Mouse (Mus musculus) urinary bladder, adult 2 months (tissue): ENCODE measurements around the gene Cadm1. TPM values are rescaled to one million over a fixed set of nuclear protein-coding genes. Genes with fewer than 3 reads are reported as not detected.

Source experiments
- DNase-seq: peaks from one replicate; pipeline ENCODE4 v3.0.0; 2022; ENCODE audit warnings: low spot score
- polyA plus RNA-seq: library from polyadenylated mRNA; depleted of rRNA; stranded (reverse); fragments of >200 nt; gene quantifications from 2 replicates; pipeline ENCODE4 v1.2.3, GENCODE M21; 2012

Gene Cadm1
- polyA plus RNA-seq, 1 experiment = 9.3 TPM

DNA sequence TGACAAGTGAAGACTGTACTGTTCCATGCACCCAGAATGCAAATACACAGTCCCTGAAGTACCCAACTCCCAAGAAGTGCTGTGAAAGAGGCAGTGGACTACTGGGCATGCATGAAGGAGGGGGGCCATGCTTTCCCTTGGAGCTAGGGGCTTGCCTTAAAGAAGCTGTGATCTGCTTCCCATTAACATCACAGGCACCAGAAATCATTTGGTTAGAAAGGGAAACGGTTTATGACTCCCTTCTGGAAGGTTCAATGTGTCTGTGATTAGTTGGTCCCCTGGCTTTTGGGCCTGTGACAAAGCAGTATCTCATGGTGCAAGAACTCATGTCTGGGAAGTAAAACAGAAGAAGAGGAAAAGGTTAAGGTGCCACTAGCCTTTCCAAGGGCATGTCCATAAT, 336.0 kb downstream of the Cadm1 start:
- no peak for DNase-seq

DNA sequence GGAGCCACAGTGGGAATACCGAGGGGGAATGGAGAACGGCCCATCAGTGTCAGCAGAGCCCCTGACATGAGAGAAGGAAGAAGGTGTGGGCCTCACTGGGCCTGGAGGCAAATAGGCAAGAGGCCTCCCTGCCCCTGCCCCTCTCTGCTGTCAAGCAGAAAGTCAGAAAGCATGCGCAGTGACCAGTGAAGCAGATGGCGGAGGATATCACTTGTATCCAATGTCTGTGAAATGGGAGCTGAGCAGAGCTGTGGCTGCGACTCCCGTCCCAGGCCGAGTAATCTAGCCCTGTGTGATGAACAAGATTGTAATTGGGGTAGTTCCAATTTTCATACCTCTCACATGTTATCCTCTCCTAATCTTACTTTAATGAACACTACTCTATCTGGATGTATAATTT, 337.5 kb downstream of the Cadm1 start:
- no peak for DNase-seq

DNA sequence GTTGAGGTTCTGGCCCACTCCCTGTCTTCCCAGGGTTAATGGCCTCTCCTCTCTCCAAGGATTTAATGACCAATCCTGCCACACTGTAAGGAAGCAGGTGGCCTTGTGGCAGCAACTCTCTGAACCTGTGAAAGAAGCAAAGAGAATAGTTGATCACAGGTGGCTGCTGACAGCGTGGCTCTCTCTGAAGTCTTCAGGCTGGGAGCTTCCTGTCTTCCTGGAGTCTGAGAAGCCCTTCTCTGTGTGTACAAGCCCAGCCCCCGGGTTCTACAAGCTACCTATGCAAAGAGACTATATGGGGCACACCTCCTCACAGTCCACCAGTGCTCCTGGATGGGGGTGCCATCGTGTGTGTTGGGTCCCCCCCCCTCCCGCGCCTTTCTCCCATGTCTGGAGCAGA, 339.7 kb downstream of the Cadm1 start:
- DNase-seq = no peak

DNA sequence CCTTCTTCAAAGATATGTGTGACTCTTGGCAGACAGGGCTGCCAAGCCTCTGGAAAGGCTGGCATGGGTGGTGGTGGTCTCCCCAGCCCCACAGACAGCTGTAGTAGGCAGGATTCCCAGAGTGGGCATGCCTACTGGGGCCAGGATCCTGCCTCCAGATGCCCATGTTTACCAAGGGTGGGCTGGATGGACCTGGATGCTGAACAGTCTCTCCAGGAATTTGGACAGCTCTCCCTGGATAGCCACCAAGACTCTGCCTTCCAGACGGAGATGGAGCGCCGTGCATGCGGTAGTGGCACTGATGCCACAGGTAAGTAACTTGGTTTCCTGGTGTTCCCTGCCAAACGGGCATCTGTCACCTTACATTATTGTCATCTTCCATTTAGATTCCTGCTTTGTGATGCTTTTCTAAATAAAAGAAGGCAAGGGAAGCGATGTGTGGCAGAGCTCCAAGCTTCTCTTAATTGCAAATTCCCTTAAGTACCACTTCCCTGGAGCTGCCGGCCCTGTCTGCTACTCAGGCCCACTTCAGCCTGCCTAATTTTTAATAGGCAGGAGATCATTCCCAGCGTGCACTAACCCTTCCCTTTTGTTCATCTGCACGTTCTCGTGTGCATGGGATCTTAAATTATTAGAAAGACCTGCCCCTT, 346.7 kb downstream of the Cadm1 start:
- DNase-seq = no peak

DNA sequence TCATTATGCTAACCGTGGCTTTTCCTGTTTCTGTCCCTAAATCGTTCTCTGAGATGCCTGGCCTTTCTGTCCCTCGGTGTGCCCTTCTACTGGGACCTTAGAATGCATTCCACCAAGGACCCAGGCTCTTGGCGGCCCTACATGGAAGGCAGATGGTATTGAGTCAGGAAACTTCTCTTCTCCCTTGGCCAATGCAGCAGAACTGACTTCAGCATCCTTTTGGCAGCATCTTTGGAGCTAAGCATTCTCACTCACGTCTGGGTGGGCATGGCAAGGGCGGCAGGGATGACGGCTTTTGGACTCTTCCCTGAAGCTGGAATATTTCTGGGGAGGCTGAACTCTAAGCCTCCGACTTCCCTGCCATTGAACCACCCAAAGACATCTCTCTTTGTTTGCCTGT, 350.2 kb downstream of the Cadm1 start:
- no peak for DNase-seq

DNA sequence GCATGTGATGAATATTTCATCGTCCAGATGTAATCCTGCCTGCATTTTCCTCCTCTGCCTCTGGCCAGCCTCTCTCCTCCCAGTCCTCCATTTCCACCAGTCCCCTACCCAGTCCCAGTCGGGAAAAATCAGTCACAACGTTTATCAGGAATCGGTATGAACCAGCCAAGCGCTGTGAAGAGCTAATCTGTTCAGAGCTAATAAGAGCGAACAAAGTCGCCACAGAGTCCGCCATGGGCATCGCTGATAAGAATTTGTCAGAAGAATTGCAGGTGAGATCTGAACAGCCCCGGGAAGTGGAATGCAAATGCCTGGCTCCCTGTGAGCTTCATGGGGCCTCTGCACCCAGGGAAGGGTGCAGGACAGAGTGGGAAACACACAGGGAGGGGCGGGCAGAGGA, 352.4 kb downstream of the Cadm1 start:
- DNase-seq = no peak

GRCm38 (mm10) chr9:47891721-47892120, 361.7 kb downstream of the Cadm1 start:
- no peak for DNase-seq

GRCm38 (mm10) chr9:47892995-47893394, 363.0 kb downstream of the Cadm1 start:
- DNase-seq = no peak

DNA sequence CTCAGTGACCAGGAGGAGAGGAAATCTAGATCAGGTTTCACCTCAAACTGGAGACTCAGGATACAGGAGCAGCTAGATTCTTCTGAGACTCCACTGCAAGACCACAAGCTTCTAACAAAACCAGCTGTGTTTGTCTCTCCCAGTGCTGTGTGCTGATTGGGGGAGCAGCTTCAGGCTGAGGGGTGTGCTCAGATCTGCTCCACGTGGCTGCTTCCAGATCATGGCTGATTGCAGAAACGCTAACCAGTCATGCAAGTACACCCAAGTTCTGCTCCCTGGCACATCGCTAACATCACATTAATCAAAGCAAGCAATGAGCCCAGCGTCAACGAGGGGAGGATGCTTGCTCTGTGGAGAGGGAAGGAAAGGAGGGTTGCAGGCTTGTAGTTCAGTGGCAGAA, 364.1 kb downstream of the Cadm1 start:
- no peak for DNase-seq

GRCm38 (mm10) chr9:47894661-47895060, 364.7 kb downstream of the Cadm1 start:
- DNase-seq = no peak

GRCm38 (mm10) chr9:47895121-47895520, 365.1 kb downstream of the Cadm1 start:
- DNase-seq = no peak

DNA sequence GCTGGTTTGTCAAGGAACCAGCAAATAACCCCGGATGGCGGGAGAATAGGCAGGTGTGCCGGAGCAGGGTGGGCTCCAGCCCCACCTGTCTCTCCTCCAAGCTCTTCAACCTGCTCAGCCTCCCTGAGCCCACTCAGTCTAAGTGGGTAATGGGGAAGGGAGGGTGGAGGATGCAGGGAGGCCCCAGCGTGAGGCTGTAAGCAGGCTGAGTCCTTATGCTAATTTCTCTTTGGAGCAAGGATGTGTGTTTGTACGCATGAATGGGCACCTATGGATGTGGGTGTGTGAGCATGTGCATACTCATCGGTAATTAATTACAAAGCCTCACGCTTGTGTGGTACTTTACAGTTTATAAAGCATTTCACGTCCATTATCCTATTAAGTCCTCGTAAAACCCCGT, 370.8 kb downstream of the Cadm1 start:
- DNase-seq = no peak

GRCm38 (mm10) chr9:47903661-47904060, 373.7 kb downstream of the Cadm1 start:
- DNase-seq = no peak

DNA sequence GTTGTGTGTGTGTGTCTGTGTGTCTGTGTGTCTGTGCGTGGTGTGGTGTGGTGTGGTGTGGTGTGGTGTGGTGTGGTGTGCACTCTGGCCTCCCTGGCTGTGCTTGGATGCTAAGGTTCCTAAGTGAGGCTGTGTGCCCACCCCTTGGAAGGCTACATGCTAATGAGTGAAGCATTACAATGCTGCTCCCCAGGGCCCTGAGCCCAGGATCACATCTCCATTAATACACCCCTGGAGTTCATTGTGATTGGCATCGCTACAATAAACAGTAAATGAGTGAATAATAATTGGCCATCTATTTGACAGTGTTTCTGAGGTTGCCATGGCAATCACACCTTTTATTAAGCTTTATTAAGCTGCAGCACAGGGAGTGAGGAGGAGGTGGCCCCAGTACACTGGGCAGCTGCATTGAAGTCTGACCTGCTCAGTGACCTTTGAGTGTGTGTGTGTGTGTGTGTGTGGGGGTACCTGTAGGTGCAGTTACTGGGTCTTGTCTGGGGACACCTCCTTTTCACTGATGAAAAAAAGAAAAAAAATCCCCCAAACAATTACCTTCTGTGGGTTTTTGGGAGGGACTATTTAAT, 374.5 kb downstream of the Cadm1 start:
- DNase-seq = no peak

- no peak for DNase-seq
Observed at GRCm38 (mm10) chr9:47906521-47906920, 376.5 kb downstream of the Cadm1 start.
